ENCODE assay signal across 12 mouse cellular contexts in genomic region chr14:21087390-21088060, GRCm38 (mm10). TPM values are rescaled to one million over a fixed set of nuclear protein-coding genes. Genes with fewer than 3 reads are reported as not detected.
DNase-seq lines count a peak whose midpoint lies in the region; ATAC-seq and TF ChIP-seq lines count a peak whose summit lies in the region.
"Had no signal": no experiment of that assay in that cellular context is flagged by ENCODE, and none has a peak within 500 bp of the region (broad histone marks: within the 10 kb centered on the region; RNA-seq: fewer than 3 reads in every experiment).

No protein-coding gene starts in this region.

- H3K27ac ChIP-seq in heart, embryonic 14.5 days (replicated peaks in 1 of 2; ENCODE audit: control insufficient read depth in 1 of 2, insufficient read depth in 1 of 2, low read depth in 2 of 2, low read length in 2 of 2): peak overlapping the region; percentile 86 to 89
- peak overlapping the region; percentile 91; the same call in 1 of the 2 replicates for H3K27ac ChIP-seq in ES-E14 (ENCODE audit: insufficient read depth, low read depth, low read length, poor library complexity, severe bottlenecking)
- peak overlapping the region; percentile 95 for H3K27ac ChIP-seq in embryonic fibroblast, embryonic 13.5 days (ENCODE audit: insufficient read depth, low read length)
- H3K27ac ChIP-seq in limb, embryonic 13.5 days: peak overlapping the region; percentile 90
- H3K27ac ChIP-seq: hindbrain, embryonic 15.5 days; macrophage had no signal

- H3K4me2 ChIP-seq in heart, embryonic 14.5 days (ENCODE audit: low read length): peak overlapping the region; percentile 42
- H3K4me2 ChIP-seq in limb, embryonic 13.5 days (replicated peaks): peak overlapping the region; percentile 41
- H3K4me2 ChIP-seq: hindbrain, embryonic 15.5 days; neural tube, embryonic 13.5 days had no signal

- H3K4me3 ChIP-seq in heart, embryonic 14.5 days (ENCODE audit: control insufficient read depth in 1 of 2, insufficient read depth in 1 of 2, low read depth in 1 of 2, low read length in 2 of 2): no peak overlapping the region
- H3K4me3 ChIP-seq in ES-E14 (ENCODE audit: insufficient read depth in 1 of 2, low read depth in 1 of 2, low read length in 2 of 2, poor library complexity in 1 of 2, severe bottlenecking in 1 of 2): no peak overlapping the region
- H3K4me3 ChIP-seq in embryonic fibroblast, embryonic 13.5 days (ENCODE audit: insufficient read depth, low read length): no peak overlapping the region
- no peak overlapping the region for H3K4me3 ChIP-seq in limb, embryonic 13.5 days
- H3K4me3 ChIP-seq: hindbrain, embryonic 15.5 days; neural tube, embryonic 13.5 days had no signal

- H3K27me3 ChIP-seq in heart, embryonic 14.5 days (ENCODE audit: control insufficient read depth, insufficient read depth, low read length): no peaks in the 10 kb centered on the region
- H3K27me3 ChIP-seq in limb, embryonic 13.5 days: no peaks in the 10 kb centered on the region
- H3K27me3 ChIP-seq: hindbrain, embryonic 15.5 days; neural tube, embryonic 13.5 days had no signal

- DNase-seq in heart, postnatal 36 days: no peak
- no peak for DNase-seq in ES-E14 (ENCODE audit: low read depth, low spot score)
- no peak for DNase-seq in adipocyte (ENCODE audit: low spot score)
- DNase-seq in cerebellum, postnatal 10 days: no peak
- DNase-seq in layer of hippocampus, adult 11-12 months (ENCODE audit: low spot score): no peak

- no peak for TF ChIP-seq POLR2A in embryonic fibroblast, embryonic 13.5 days (IDR thresholded peaks at IDR 0.05; ENCODE audit: low read depth, low read length)

- no peaks in the 10 kb centered on the region for H3K9me3 ChIP-seq in heart, embryonic 14.5 days (ENCODE audit: control insufficient read depth, low read length)
- H3K9me3 ChIP-seq in ES-E14 (ENCODE audit: control insufficient read depth, insufficient read depth, low read depth, low read length): no peaks in the 10 kb centered on the region
- H3K9me3 ChIP-seq in limb, embryonic 13.5 days: no peaks in the 10 kb centered on the region
- H3K9me3 ChIP-seq: G1E; hindbrain, embryonic 15.5 days; neural tube, embryonic 13.5 days had no signal

- WGBS in heart, embryonic 14.5 days: 35% methylated on average over 4 of the region's 4 CpGs
- WGBS in limb, embryonic 13.5 days: 35% methylated on average over 4 of the region's 4 CpGs

- in situ Hi-C loops in ES-E14 (cut with MboI; ENCODE audit: low sequenced_read_pairs in 2 of 2, unreplicated experiment in 2 of 2): loop anchor here in 1 of 2 experiments (10.0 kb wide), 1 partner anchor 57 kb away; no protein-coding TSS in a partner anchor

- no peak for TF ChIP-seq CTCF in embryonic fibroblast, embryonic 13.5 days (IDR thresholded peaks at IDR 0.05; ENCODE audit: borderline replicate concordance, insufficient read depth, low read length)

- peaks cover 4% of the 10 kb centered on the region for H3K36me3 ChIP-seq in heart, embryonic 14.5 days (ENCODE audit: control insufficient read depth, insufficient read depth, low read length)
- no peaks in the 10 kb centered on the region; the same call in 1 of the 2 replicates for H3K36me3 ChIP-seq in ES-E14 (ENCODE audit: control insufficient read depth, insufficient read depth, low read length, poor library complexity, severe bottlenecking)
- no peaks in the 10 kb centered on the region for H3K36me3 ChIP-seq in limb, embryonic 13.5 days
- H3K36me3 ChIP-seq: hindbrain, embryonic 15.5 days; neural tube, embryonic 13.5 days had no signal

- peaks cover 25 to 62% of the 10 kb centered on the region in 2 experiments for H3K4me1 ChIP-seq in heart, embryonic 14.5 days (ENCODE audit: control insufficient read depth in 2 of 2, insufficient read depth in 2 of 2, low read length in 2 of 2)
- peaks cover 7 to 12% of the 10 kb centered on the region in 2 experiments for H3K4me1 ChIP-seq in ES-E14 (ENCODE audit: control insufficient read depth in 2 of 2, insufficient read depth in 2 of 2, low read length in 2 of 2, poor library complexity in 1 of 2)
- peaks cover 26% of the 10 kb centered on the region for H3K4me1 ChIP-seq in embryonic fibroblast, embryonic 13.5 days (ENCODE audit: control insufficient read depth, insufficient read depth, low read length)
- peaks cover 40% of the 10 kb centered on the region for H3K4me1 ChIP-seq in limb, embryonic 13.5 days
- H3K4me1 ChIP-seq: hindbrain, embryonic 15.5 days had no signal

- ATAC-seq in heart, embryonic 14.5 days (ENCODE audit: insufficient number of reproducible peaks, insufficient read depth, low FRiP score, low read depth): 0 out of 2 replicates have a peak, but pooled peaks have one; percentile 26
- ATAC-seq in limb, embryonic 13.5 days (ENCODE audit: low FRiP score, low read depth): no peak

- H3K9ac ChIP-seq in heart, embryonic 14.5 days (ENCODE audit: low read length): peak overlapping the region; percentile 18; the same call in 1 of the 2 replicates
- no peak overlapping the region for H3K9ac ChIP-seq in ES-E14 (ENCODE audit: insufficient read depth, low read depth, low read length, poor library complexity, severe bottlenecking)
- peak overlapping the region; percentile 43 for H3K9ac ChIP-seq in limb, embryonic 13.5 days
- H3K9ac ChIP-seq: hindbrain, embryonic 15.5 days; neural tube, embryonic 13.5 days had no signal

- intact Hi-C loops in heart, postnatal 36 days (cut with DNase I): no loop called here

TF ChIP-seq in ES-E14, 5 proteins besides CTCF, POLR2A, EP300 and RAD21:
- TF ChIP-seq ZNF384 (IDR thresholded peaks at IDR 0.05; ENCODE audit: low read depth, low read length): no peak
- no peak for TF ChIP-seq CHD2 (IDR thresholded peaks at IDR 0.05; ENCODE audit: low read depth, low read length)
- no peak for TF ChIP-seq ZC3H11A (IDR thresholded peaks at IDR 0.05; ENCODE audit: borderline replicate concordance, low read depth, low read length)

RNA-seq across cellular contexts. Expression of gene Adk, which starts 35.2 kb away (rescaled TPM):
- 250 and 263 TPM in 2 replicates for polyA plus RNA-seq in heart, embryonic 14.5 days (2014; fragmentation: Nextera tagmentation; extraction: Ambion mirVana)
- 100 to 1,000 TPM; 239 to 252 TPM for total RNA-seq in heart, postnatal 36 days (2021)
- 113 and 164 TPM in 2 replicates for total RNA-seq in ES-E14 (2012; rRNA removed)
- polyA plus RNA-seq in embryonic fibroblast, embryonic 13.5 days (2011; ENCODE audit: insufficient read length, low read depth, missing spikeins): 114 and 117 TPM in 2 replicates
- polyA plus RNA-seq in limb, embryonic 13.5 days (2015; fragmentation: Nextera tagmentation; extraction: Ambion mirVana): 154 and 156 TPM in 2 replicates

RNA-seq across cellular contexts. Expression of gene Ap3m1, which starts 35.2 kb away (rescaled TPM):
- polyA plus RNA-seq in heart, embryonic 14.5 days (2014; fragmentation: Nextera tagmentation; extraction: Ambion mirVana): 63.2 and 72.3 TPM in 2 replicates
- total RNA-seq in heart, postnatal 36 days (2021): 10 to 100 TPM; 58.0 to 62.9 TPM
- 42.4 and 48.5 TPM in 2 replicates for total RNA-seq in ES-E14 (2012; rRNA removed)
- polyA plus RNA-seq in embryonic fibroblast, embryonic 13.5 days (2011; ENCODE audit: insufficient read length, low read depth, missing spikeins): 99.0 and 102 TPM in 2 replicates
- polyA plus RNA-seq in limb, embryonic 13.5 days (2015; fragmentation: Nextera tagmentation; extraction: Ambion mirVana): 78.5 and 78.9 TPM in 2 replicates
